Mouse (Mus musculus) right cerebral cortex, postnatal 10 days (tissue): Measurements from ENCODE around the gene Sorbs2.
A peak's percentile ranks its signal among the peaks of the same experiment; 100 is the strongest.

Experiments used
- DNase-seq, 2 experiments: peaks; one replicate each; pipeline ENCODE4 v3.0.0; 2021; ENCODE audit warnings: low spot score in 2 of 2

Sorbs2 gene

GRCm38 (mm10) chr8:45626406-45626805, 118.8 kb downstream of the Sorbs2 start:
- DNase-seq, result no peak

GRCm38 (mm10) chr8:45627246-45628241, 120.0 kb downstream of the Sorbs2 start:
- DNase-seq, result peak; percentile 87 to 94

- DNase-seq, result no peak
These were observed 121.0 kb downstream of the Sorbs2 start for GRCm38 (mm10) chr8:45628421-45629065.

GRCm38 (mm10) chr8:45629066-45629430, 121.5 kb downstream of the Sorbs2 start:
- no peak for DNase-seq

- DNase-seq, result no peak
These were observed 123.4 kb downstream of the Sorbs2 start for GRCm38 (mm10) chr8:45631023-45631422.

GRCm38 (mm10) chr8:45635155-45635554, 127.6 kb downstream of the Sorbs2 start:
- DNase-seq, result no peak

GRCm38 (mm10) chr8:45637745-45638144, 130.2 kb downstream of the Sorbs2 start:
- no peak for DNase-seq

GRCm38 (mm10) chr8:45639444-45639843, 131.9 kb downstream of the Sorbs2 start:
- DNase-seq, result no peak

GRCm38 (mm10) chr8:45644651-45645050, 137.1 kb downstream of the Sorbs2 start:
- DNase-seq, result no peak

- DNase-seq, result no peak
These were observed 141.5 kb downstream of the Sorbs2 start for GRCm38 (mm10) chr8:45649063-45649462.

GRCm38 (mm10) chr8:45649966-45650365, 142.4 kb downstream of the Sorbs2 start:
- DNase-seq, result no peak

- DNase-seq, result no peak
These were observed 150.4 kb downstream of the Sorbs2 start for GRCm38 (mm10) chr8:45658021-45658420.

- DNase-seq, result no peak
These were observed 151.1 kb downstream of the Sorbs2 start for GRCm38 (mm10) chr8:45658458-45659325.

- no peak for DNase-seq
These were observed 151.9 kb downstream of the Sorbs2 start for GRCm38 (mm10) chr8:45659473-45659872.

GRCm38 (mm10) chr8:45660570-45660969, 153.0 kb downstream of the Sorbs2 start:
- no peak for DNase-seq

- no peak for DNase-seq
These were observed 154.0 kb downstream of the Sorbs2 start for GRCm38 (mm10) chr8:45661605-45662004.

GRCm38 (mm10) chr8:45666221-45666620, 158.6 kb downstream of the Sorbs2 start:
- DNase-seq, result no peak

- DNase-seq, result no peak
These were observed 165.6 kb downstream of the Sorbs2 start for GRCm38 (mm10) chr8:45673149-45673548.

- DNase-seq, result peak in 1 of 2 experiments; percentile 36
These were observed 168.3 kb downstream of the Sorbs2 start for GRCm38 (mm10) chr8:45675821-45676279.

- DNase-seq, result no peak
These were observed 169.7 kb downstream of the Sorbs2 start for GRCm38 (mm10) chr8:45677114-45677853.

GRCm38 (mm10) chr8:45677854-45678241, 170.3 kb downstream of the Sorbs2 start:
- no peak for DNase-seq
